Mouse (Mus musculus): ENCODE measurements around the gene Ppp2r5d. TPM values are rescaled to one million over a fixed set of nuclear protein-coding genes. Genes with fewer than 3 reads are reported as not detected.

The Ppp2r5d gene
- total RNA-seq, 1 experiment from 2014 or later: 34.6 TPM

DNA sequence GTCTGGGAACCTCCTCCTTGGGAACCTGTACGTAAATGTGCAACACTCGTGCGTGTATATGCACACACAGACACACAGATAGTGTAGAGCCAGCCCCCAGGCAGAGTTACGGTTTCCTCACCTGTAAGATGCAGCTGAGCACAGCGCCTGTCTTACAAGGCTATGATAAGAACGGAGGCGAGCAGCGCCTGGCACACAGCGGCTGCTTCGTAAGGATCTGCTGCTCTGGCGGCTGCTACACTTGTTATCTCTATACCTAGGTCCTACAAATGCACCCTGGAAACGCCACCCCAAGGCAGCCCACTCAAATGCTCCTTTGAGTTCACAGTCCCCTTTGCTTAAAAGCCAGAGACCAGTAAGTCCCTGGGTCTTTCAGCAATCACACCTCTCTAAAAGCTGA is 14.2 kb downstream of the Ppp2r5d start:
- no peak for ATAC-seq (replicated peaks; ENCODE audit: insufficient number of reproducible peaks, low FRiP score, low TSS enrichment, poor library complexity, severe bottlenecking)

DNA sequence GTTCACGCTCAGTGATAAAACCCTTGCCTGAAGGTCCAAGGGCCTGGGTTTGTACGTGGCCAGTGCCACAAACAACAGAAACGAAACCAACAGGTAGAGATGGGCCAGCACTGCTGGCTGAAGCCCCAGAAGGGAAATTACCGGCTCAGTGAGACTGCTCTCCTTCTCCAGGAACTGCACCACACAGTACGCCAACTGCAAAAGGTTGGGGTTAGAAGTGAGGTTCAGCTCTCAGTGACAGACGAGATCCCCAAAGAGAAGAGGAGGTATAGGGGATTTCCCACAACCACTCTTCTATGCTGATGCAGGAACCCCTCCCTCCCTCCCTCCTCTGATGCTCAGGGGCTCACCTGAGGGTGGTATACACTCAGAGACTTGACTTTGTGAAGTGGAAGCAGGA is 19.0 kb downstream of the Ppp2r5d start:
- ATAC-seq (replicated peaks; ENCODE audit: insufficient number of reproducible peaks, low FRiP score, low TSS enrichment, poor library complexity, severe bottlenecking): no peak

DNA sequence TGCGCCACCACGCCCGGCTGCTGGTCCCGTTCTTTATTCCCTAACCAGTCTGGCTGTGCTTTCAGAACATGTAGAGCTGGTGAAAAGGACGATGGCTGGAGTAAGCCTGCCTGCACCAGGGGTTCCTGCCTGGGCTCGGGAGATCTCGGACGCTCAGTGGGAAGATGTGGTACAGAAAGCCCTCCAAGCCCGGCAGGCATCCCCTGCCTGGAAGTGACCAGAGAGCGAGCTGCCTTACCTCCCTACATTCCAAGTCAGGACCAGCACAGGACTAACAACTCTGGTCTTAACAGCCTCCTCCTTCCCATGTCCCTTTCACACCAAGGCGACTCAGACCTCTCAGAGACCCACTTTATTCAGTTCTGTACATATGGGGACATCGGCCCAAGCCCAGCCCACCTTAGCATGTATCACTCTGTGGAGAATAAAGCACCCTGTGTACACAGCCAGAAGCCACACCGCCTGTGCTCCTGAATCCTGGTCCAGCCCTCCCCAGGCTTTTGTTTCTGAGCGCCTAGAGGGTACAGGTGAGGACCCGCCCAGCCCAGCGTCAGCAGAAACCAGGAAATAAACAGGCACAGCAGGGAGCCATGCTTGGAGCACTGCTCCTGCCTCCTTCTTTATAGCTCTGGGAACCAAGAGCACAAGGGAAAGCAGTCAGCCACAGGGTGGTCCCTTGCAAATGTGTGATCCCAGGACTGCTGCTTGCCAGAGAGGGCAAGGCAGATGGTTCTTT is 22.1 kb downstream of the Ppp2r5d start:
- no peak for ATAC-seq (replicated peaks; ENCODE audit: insufficient number of reproducible peaks, low FRiP score, low TSS enrichment, poor library complexity, severe bottlenecking)

DNA sequence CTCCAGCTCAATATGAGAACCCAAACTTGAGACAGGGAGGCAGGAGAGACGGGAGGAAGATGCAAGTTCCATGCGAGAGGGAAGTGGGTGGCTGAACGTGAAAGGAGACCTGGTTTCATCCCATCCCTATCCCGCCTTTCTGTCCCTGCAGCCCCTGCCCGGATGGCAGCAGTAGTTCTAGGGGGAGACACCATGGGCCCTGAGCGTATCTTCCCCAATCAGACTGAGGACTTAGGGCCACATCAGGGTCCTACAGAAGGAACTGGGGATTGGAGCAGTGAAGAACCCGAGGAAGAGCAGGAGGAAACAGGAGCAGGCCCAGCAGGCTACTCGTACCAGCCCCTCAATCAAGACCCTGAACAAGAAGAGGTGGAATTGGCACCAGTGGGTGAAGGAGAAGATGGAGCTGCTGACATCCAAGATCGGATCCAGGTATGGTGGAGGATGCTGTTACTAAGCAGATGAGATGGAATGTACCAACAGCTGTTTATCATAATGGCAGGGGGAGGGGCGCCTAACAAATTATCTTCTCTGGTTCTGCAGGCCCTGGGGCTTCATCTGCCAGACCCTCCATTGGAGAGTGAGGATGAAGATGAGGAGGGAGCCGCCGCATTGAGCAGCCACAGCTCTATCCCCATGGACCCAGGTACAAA is 23.3 kb downstream of the Ppp2r5d start:
- no peak for ATAC-seq (replicated peaks; ENCODE audit: insufficient number of reproducible peaks, low FRiP score, low TSS enrichment, poor library complexity, severe bottlenecking)

DNA sequence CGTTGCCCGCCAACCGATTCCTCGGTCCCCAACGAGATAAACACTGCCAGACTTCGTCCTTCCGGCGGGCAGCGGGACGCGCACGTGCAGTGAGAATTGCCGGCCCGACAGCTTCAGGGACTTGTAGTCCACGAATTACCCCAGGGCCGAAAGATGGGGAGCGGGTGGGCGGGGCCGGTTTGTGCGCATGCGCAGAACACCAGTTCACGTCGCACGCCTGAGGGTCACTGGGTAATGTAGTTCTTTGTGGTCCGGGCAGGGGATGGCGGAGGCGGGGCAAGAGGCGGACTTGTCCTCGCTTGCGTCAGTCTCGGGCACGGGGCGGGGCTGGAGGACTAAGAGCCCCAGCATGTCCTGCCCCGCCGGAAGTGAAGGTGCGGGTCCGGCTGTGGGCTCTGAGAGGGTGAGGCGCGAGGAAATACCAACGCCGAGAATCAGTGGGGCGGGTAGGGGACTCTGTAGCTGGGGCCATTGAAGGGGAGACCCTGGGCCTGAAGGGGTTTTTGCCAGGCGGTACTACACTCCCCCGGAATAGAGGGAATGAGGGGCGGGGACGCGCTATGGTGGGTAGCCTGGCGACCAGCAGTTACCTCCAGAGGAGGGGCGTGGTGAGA is 24.0 kb downstream of the Ppp2r5d start, which contains the start of gene Klhdc3:
Gene Klhdc3 (minus strand): TSS at position 155 of the 614 bp plus-strand sequence.
- peak; percentile 93 for ATAC-seq (replicated peaks; ENCODE audit: insufficient number of reproducible peaks, low FRiP score, low TSS enrichment, poor library complexity, severe bottlenecking)

DNA sequence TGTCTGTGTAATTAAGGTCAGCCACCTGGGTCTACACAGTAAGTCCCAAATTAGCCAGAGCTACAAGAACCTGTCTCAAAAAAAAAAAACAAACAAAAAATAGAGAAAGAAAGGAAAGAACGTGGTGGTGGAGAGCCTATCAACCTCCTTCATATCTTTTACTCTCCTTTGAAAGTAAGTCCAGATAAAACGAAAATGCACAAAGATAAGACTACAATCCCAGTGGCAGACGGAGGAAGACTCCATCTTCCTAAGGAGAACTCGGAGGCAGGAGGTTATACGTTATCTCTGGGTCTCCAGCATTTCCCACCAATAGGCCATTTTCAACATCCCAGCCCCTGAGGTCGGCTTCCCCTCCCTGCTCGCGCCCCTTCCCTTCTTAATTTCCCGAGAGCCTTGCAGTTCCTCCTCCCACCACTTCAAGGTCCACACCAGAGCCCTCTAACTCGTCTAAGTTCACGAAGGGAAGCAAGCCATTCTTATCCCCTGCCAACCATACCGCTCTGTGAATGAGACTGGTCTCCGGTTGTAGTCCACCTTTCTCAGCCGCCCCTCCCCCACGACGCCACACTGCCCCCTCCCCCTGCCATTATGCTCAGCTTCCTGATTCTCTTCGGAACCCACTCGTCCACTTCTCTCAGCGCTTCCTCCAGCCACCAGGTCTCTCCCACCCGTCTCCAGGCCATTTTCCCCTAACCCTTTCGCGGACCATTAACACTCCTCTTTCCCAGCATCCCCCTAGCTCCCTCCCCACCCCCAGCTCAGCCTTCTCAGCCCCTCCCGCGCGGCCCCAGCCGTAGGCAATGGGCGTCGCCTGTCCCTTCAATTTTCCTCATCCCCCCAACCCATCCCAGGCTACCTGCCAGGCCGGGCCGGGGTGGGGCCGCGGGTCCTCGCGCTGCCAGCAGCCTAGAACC is 24.8 kb downstream of the Ppp2r5d start:
- ATAC-seq (replicated peaks; ENCODE audit: insufficient number of reproducible peaks, low FRiP score, low TSS enrichment, poor library complexity, severe bottlenecking): peak; percentile 14; the same call in 1 of the 2 replicates

DNA sequence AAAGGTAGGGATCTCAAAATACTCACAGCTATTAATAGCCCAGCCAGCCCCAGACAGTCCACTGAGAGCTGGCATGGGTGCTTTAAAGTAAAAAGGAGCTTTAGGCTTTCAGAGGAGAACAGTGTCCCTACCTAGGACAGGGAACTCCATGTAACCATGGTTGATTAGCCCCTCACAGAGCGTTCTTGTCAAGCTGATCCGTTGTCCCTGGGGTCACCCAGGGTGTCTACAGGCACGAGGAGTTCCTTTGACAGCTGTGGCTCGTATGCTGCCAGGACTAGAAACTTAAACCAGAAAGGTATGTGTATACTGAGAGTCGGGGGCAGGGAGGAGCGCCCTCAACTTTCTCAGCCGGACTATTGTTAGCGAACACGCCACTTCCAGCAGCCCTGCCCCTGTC is 26.0 kb downstream of the Ppp2r5d start:
- ATAC-seq (replicated peaks; ENCODE audit: insufficient number of reproducible peaks, low FRiP score, low TSS enrichment, poor library complexity, severe bottlenecking): no peak

DNA sequence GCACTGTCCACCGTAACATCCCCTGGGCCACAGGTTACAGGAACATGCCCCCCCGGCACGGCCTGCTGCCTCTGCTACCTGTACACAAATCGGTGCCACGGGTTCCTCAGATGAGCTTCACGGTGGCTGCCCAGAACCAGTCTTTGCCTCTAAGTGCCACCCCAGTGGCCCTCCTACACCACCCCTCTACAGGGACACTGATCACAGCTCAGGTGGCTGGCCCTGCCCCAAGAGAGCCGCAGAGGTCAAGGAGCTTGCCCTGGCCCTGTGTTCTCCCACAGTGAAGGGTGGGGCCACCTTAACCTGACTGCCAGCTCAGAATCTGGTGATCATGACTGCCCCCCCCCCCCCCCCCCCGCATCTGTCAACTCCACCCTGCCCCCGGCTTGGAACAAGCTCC is 26.5 kb downstream of the Ppp2r5d start, which contains the start of gene Mea1:
Gene Mea1 (plus strand): TSS at position 378 of the 400 bp plus-strand sequence.
- ATAC-seq (replicated peaks; ENCODE audit: insufficient number of reproducible peaks, low FRiP score, low TSS enrichment, poor library complexity, severe bottlenecking): no peak

DNA sequence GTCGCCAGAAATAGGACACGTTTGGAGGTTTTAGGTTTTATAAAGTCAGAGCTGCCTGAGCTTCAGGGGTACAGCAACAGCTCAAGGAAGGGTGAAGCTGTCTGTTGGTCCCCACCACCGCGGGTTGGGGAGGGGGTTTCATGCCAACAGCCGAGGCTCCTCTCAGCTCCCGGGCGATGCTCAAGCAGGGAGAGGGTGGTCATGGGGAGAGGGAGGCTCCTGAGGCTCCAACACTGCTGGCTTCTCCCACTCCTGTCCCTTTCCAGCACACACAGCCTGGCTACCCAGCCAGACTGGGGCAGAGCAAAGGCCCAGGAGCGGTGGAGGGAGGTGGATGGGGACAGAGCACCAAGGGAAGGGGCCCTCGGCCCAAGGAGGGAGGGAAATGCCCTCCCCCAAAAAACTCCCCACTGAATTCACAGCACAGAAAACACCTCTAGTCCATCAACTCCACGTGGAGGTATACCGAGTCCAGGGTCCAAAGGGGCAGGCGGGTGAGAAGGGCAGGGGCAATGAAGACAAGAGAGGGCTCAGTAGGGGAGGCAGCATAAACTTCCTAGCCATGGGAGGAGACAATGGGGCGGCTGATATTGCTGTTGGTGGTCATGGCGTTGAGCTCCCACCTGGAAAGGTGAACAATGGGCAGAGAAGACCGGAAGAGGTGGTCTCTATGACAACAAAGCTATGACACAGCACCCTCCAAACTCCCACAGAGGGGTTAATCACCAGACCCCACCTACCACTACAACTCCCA is 30.2 kb downstream of the Ppp2r5d start:
- ATAC-seq (replicated peaks; ENCODE audit: insufficient number of reproducible peaks, low FRiP score, low TSS enrichment, poor library complexity, severe bottlenecking): no peak

DNA sequence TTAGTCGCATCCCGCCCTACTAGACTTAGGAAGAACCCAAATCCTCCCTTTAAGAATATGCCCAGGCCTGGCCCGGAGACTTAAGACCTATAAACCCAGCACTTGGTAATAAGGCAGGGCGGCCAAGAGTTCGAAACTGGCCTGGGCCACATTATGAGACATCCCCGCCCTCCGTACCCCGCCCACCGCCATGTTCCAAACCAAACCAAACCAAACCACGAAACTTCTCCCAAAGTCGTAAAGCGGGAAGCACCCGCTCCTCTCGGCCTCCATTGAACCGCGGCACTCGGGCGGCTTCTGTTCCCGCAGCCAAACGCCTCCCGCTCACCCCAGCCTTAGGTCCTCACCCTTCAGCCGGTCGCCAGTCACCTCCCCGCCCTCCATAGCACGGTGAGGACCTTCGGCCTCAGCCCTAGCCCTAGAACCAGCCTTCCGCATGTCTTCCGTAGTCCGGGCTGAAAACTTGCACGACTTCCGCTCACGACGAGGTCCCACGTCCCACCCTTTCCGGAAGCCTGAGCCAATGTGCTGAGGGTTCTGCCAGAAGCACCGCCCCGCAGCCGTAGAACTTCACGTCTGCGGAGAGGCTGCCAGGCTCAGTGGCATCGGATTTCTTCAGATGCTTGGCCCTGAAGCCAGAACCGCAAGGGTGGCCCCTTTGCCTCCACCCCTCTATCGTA is 30.9 kb downstream of the Ppp2r5d start, which contains the start of gene Rrp36:
Gene Rrp36 (minus strand): TSS at position 503 of the 680 bp plus-strand sequence.
- peak; percentile 95 for ATAC-seq (replicated peaks; ENCODE audit: insufficient number of reproducible peaks, low FRiP score, low TSS enrichment, poor library complexity, severe bottlenecking)

DNA sequence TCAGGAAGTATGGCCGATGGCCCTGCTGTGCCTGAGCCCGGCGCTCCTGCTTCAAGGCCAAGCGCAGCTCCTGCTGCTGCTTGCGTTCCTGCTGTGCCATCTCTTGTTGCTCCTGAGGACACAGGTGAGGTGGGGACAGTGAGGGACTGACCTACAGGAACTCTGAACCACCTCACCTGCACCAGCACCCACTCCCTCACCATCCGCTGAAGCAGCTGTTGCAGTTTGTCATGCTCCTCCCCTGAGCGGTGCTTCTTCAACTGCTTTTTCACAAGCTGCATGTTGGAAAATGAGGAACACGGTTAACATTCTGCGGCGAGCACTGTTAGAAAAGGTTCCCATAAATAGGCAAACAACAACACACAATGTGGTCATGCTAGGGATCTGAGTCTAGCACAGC is 35.0 kb downstream of the Ppp2r5d start:
- no peak for ATAC-seq (replicated peaks; ENCODE audit: insufficient number of reproducible peaks, low FRiP score, low TSS enrichment, poor library complexity, severe bottlenecking)

DNA sequence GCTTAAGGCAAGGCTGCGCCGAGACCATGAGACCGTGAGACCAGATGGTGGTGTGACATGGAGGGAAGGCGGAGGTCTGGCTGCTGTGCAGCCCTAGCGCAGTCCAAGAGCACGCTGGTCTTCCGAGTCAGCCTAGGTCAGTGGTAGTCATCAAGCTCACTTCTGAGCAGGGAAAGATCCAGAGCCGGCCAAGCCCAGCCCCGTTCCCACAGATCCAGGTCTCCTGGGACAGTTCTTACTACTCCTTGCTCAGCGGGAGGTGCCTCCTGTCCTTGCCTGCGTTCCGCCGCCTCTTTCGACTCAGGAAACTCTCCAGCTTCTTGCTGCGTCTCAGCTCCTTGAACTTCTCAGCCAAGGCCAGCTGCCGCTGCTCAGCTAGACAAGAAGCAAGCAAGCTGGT is 37.2 kb downstream of the Ppp2r5d start:
- ATAC-seq (replicated peaks; ENCODE audit: insufficient number of reproducible peaks, low FRiP score, low TSS enrichment, poor library complexity, severe bottlenecking): no peak

DNA sequence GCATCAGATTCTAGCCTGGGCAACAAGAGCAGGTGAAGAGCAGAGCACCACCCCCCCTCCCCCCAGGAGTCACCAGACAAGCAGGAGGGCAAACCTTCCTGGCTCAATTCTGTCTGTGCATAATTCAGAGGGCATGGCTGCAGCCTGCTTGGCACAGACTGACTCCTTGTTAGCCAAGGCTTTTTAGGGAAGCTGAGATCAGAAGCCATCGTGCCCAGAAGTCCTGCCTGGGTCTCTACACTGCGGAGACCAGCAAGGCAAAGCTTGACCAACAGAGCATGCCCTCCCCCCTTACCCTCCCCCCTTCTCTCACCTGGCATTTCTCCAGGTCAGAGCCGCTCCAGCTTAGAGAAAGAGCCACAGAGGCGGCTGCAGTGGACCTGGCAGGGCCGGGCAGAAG is 42.2 kb downstream of the Ppp2r5d start:
- ATAC-seq (replicated peaks; ENCODE audit: insufficient number of reproducible peaks, low FRiP score, low TSS enrichment, poor library complexity, severe bottlenecking): no peak

DNA sequence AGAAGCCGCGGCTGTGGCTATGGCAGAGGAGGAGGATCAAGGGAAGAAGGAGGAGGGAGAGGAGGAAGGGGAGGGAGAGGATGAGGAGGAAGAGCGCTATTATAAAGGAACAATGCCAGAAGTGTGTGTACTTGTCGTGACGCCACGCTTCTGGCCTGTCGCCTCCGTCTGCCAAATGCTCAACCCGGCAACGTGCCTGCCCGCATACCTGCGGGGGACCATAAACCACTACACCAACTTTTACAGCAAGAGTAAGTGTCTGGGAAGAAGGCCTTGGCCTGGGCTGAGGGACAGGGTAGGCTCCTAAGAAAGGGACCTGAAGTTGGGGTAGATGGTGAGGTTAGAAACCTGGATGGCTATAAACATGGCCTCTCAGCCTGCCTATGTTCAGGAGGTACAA is 42.9 kb downstream of the Ppp2r5d start:
- ATAC-seq (replicated peaks; ENCODE audit: insufficient number of reproducible peaks, low FRiP score, low TSS enrichment, poor library complexity, severe bottlenecking): no peak

DNA sequence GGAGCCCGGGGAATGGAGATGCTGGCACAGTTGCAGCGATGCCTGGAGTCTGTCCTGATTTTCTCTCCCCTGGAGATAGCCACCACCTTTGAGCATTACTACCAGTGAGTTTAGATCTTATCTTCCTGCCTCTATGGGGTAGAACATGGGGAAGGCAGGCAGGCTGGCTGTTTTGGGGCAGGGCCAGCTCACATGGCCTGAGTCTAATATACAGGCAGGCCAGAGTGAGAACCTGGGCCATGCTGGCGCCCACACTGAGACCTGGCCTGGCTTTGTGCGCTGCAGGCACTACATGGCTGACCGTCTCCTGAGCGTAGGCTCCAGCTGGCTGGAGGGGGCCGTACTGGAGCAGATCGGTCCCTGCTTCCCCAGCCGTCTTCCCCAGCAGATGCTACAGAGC is 43.6 kb downstream of the Ppp2r5d start:
- ATAC-seq (replicated peaks; ENCODE audit: insufficient number of reproducible peaks, low FRiP score, low TSS enrichment, poor library complexity, severe bottlenecking): no peak

DNA sequence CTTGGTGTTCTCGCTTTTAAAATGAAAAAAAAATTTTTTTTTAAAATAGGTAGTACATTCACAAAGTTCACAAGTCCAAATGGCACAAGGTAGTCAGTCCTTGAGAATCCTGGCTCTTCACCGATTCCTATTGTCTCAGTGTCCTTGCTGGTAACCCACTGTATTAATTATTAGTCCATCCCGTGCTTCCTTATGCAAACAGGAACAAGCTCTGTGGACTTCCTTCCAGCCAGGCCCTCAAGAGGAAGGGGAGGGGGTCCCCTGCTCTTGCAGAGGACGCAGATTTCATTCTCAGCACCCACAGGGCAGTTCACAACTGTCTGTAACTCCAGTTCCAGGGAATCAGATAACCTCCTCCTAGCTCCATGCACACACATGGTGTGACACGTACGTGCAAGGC is 48.9 kb downstream of the Ppp2r5d start:
- no peak for ATAC-seq (replicated peaks; ENCODE audit: insufficient number of reproducible peaks, low FRiP score, low TSS enrichment, poor library complexity, severe bottlenecking)

DNA sequence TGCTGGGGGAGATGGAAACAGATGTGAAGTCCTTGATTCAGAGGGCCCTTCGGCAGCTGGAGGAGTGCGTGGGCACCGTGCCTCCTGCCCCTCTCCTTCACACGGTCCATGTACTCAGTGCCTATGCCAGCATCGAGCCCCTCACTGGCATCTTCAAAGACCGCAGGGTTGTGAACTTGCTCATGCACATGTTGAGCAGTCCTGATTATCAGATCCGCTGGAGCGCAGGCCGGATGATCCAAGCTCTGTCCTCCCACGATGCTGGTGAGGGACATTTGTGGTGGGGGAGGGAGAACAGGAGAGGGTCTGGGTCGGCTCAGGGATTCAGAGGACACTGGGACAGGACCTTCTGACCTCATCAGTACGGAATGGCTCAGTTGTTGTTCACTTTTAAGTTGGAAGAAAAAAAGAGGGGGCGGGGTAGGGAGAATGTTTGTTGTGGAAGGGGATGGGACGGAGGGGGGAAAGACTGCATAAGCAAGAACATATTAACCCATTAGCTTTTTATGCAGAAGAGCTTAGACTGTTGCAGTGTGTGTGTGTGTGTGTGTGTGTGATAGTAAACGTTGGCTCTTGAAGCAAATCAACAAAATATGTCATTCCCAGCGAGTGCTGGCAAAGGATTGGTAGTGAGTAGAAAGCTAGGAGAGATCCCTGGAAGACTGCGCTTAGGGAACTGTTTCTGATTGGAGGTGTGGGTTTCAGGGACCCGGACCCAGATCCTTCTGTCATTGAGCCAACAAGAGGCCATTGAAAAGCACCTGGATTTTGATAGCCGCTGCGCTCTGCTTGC is 53.0 kb downstream of the Ppp2r5d start:
- ATAC-seq (replicated peaks; ENCODE audit: insufficient number of reproducible peaks, low FRiP score, low TSS enrichment, poor library complexity, severe bottlenecking): no peak

All from monocyte, adult 5-6 weeks (primary cell).